Mouse (Mus musculus) ES-Bruce4 (cell line): ENCODE measurements around the gene Cacng8.

Experiments used
- CTCF ChIP-seq: IDR thresholded peaks from one replicate; pipeline ENCODE4 v1.8.1; 2011; ENCODE audit warnings: low read depth, low read length
- EP300 ChIP-seq: IDR thresholded peaks from 2 replicates; pipeline ENCODE4 v1.6.1; 2011; ENCODE audit warnings: low read depth, low read length; ENCODE audit not compliant: insufficient read depth

GRCm38 (mm10) chr7:3399937-3400336 is 9.5 kb downstream of the Cacng8 start:
- TF ChIP-seq CTCF (no peak), EP300 (no peak)
